Mouse (Mus musculus) bone marrow macrophage, adult 2 months (primary cell): ENCODE measurements around the gene B230307C23Rik.
"Not testable (repeated sequence)": the region's sequence is repeated elsewhere in the genome, so short reads cannot be mapped to it uniquely, and the experiment has no call there.

Experiments used
- CTCF ChIP-seq: IDR thresholded peaks from 2 replicates; pipeline ENCODE4 v1.5.1; 2012; ENCODE audit warnings: low read depth, mild to moderate bottlenecking, low read length, moderate library complexity
- POLR2A ChIP-seq: IDR thresholded peaks from 2 replicates; pipeline ENCODE4 v1.6.1; 2012; ENCODE audit warnings: mild to moderate bottlenecking, low read depth, low read length, borderline replicate concordance

DNA sequence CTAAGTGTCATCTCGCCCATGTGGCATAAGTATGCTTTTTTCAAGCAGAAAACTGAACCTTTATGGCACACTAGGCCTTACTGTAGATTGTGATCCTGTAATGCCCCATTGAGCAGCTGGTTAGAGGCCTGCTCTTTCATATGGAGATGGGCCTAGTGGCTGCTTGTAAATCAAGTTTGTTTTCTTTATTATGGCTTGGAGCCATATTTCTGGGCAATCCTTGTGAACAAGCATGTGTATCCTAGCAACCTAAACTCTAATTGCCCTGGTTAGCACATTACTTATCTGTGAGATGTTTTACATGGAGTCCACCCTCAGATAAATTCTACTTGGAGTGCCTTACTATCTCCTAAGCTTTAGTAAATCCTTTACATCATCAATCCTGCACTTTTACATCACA is 84.0 kb downstream of the B230307C23Rik start:
- TF ChIP-seq CTCF, POLR2A: not testable (repeated sequence)
